Comparison of ENCODE assay signal across 24 mouse cellular contexts in the genomic region with DNA sequence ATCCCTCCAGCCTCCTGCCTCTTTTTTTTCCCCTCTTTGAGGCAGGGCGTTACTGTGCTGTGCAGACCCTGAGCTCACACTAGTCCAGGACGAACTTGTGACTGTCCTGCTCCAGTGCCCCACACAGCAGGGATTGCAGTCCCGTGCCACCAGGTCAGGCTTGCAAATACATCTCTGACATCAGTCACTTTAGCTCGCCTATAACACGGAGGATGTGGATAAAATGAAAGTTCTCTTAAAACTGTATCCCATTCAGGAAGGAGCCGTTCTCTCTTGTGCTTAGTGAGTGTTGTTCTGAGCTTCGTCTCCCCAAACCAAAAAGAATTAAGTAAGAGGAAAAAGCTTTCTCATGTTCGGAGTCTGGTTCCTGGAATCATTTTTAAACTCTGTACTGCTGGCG. TPM values are rescaled to one million over a fixed set of nuclear protein-coding genes. Genes with fewer than 3 reads are reported as not detected.
A peak's percentile ranks its signal among the peaks of the same experiment; 100 is the strongest.
DNase-seq lines count a peak whose midpoint lies in the region; ATAC-seq and TF ChIP-seq lines count a peak whose summit lies in the region.
"Had no signal": no experiment of that assay in that cellular context is flagged by ENCODE, and none has a peak within 500 bp of the region (broad histone marks: within the 10 kb centered on the region; RNA-seq: fewer than 3 reads in every experiment).

No protein-coding gene starts in this region.

- no peaks in the 10 kb centered on the region for H3K9me3 ChIP-seq in midbrain, embryonic 11.5 days (ENCODE audit: control insufficient read depth, low read length)
- H3K9me3 ChIP-seq in midbrain, embryonic 13.5 days, result no peaks in the 10 kb centered on the region
- no peaks in the 10 kb centered on the region for H3K9me3 ChIP-seq in embryonic facial prominence, embryonic 15.5 days (replicated peaks)
- H3K9me3 ChIP-seq: forebrain, embryonic 13.5 days; heart, embryonic 10.5 days; hindbrain, embryonic 10.5 days had no signal

- TF ChIP-seq POLR2A in kidney, adult 2 months (IDR thresholded peaks at IDR 0.05; ENCODE audit: low read depth, low read length), result no peak

- H3K4me3 ChIP-seq in kidney, adult 2 months (ENCODE audit: insufficient read depth, low read depth, low read length), result no peak overlapping the region
- H3K4me3 ChIP-seq in midbrain, embryonic 11.5 days (ENCODE audit: low read depth, low read length), result no peak overlapping the region
- H3K4me3 ChIP-seq in midbrain, embryonic 13.5 days (replicated peaks), result no peak overlapping the region
- no peak overlapping the region for H3K4me3 ChIP-seq in embryonic facial prominence, embryonic 15.5 days (replicated peaks)
- H3K4me3 ChIP-seq: forebrain, embryonic 13.5 days; heart, embryonic 10.5 days; hindbrain, embryonic 10.5 days had no signal

- DNase-seq in kidney, adult 2 months, result no peak
- DNase-seq in kidney, adult 9 months, result no peak
- DNase-seq in midbrain, embryonic 11.5 days (ENCODE audit: low spot score, missing footprints), result peak; percentile 68
- DNase-seq in heart, postnatal 14 days, result no peak
- DNase-seq in cerebellum, adult 8-10 months, result no peak
- no peak for DNase-seq in left cerebral cortex, postnatal 10 days (ENCODE audit: extremely low spot score in 1 of 2, low spot score in 2 of 2)
- DNase-seq: cerebellum, adult 11-12 months; cerebellum, adult 9-11 months; cerebellum, postnatal 36 days; forebrain, postnatal 0 days; heart, adult 18-20 months had no signal

- H3K4me2 ChIP-seq in midbrain, embryonic 11.5 days, result no peak overlapping the region
- no peak overlapping the region for H3K4me2 ChIP-seq in midbrain, embryonic 13.5 days (replicated peaks)
- no peak overlapping the region for H3K4me2 ChIP-seq in embryonic facial prominence, embryonic 15.5 days (replicated peaks)
- H3K4me2 ChIP-seq: forebrain, embryonic 13.5 days; hindbrain, embryonic 14.5 days had no signal

- intact Hi-C loops in heart, postnatal 14 days (cut with DNase I), result no loop called here
- intact Hi-C loops in left cerebral cortex, postnatal 10 days (cut with DNase I), result no loop called here

- no peaks in the 10 kb centered on the region for H3K4me1 ChIP-seq in kidney, adult 2 months (ENCODE audit: control insufficient read depth, insufficient read depth, low read length)
- peaks cover 3% of the 10 kb centered on the region for H3K4me1 ChIP-seq in midbrain, embryonic 11.5 days (ENCODE audit: control insufficient read depth, insufficient read depth, low read length)
- peaks cover 5% of the 10 kb centered on the region for H3K4me1 ChIP-seq in midbrain, embryonic 13.5 days (replicated peaks)
- H3K4me1 ChIP-seq in embryonic facial prominence, embryonic 15.5 days, result peaks cover 11% of the 10 kb centered on the region
- H3K4me1 ChIP-seq: forebrain, embryonic 13.5 days had no signal

- H3K27ac ChIP-seq in kidney, adult 2 months (ENCODE audit: insufficient read depth, low read depth, low read length), result peak overlapping the region; percentile 27; the same call in 1 of the 2 replicates
- no peak overlapping the region for H3K27ac ChIP-seq in midbrain, embryonic 11.5 days (ENCODE audit: low read depth, low read length)
- no peak overlapping the region for H3K27ac ChIP-seq in midbrain, embryonic 13.5 days
- H3K27ac ChIP-seq in embryonic facial prominence, embryonic 15.5 days (replicated peaks), result peak overlapping the region; percentile 44
- H3K27ac ChIP-seq: forebrain, embryonic 13.5 days; heart, embryonic 10.5 days; hindbrain, embryonic 10.5 days; hindbrain, embryonic 14.5 days had no signal

- no peak overlapping the region for H3K9ac ChIP-seq in midbrain, embryonic 11.5 days (ENCODE audit: low read length)
- H3K9ac ChIP-seq in midbrain, embryonic 13.5 days (replicated peaks), result no peak overlapping the region
- no peak overlapping the region for H3K9ac ChIP-seq in embryonic facial prominence, embryonic 15.5 days
- H3K9ac ChIP-seq: forebrain, embryonic 13.5 days; forebrain, postnatal 0 days; hindbrain, embryonic 14.5 days had no signal

- no peak for TF ChIP-seq CTCF in kidney, adult 2 months (conservative IDR thresholded peaks at IDR 0.05; ENCODE audit: insufficient read depth, insufficient read length, low read depth, low read length)

- ATAC-seq in midbrain, embryonic 11.5 days (ENCODE audit: low FRiP score), result no peak
- no peak for ATAC-seq in midbrain, embryonic 13.5 days
- ATAC-seq in embryonic facial prominence, embryonic 15.5 days (ENCODE audit: insufficient number of reproducible peaks, low FRiP score, low TSS enrichment, low read depth), result no peak
- ATAC-seq: forebrain, embryonic 13.5 days; forebrain, postnatal 0 days had no signal

- no peaks in the 10 kb centered on the region for H3K27me3 ChIP-seq in kidney, adult 2 months (replicated peaks; ENCODE audit: control insufficient read depth, insufficient read depth, low read length)
- H3K27me3 ChIP-seq in midbrain, embryonic 11.5 days (ENCODE audit: control insufficient read depth, insufficient read depth, low read length), result no peaks in the 10 kb centered on the region; the same call in 1 of the 2 replicates
- H3K27me3 ChIP-seq in midbrain, embryonic 13.5 days, result no peaks in the 10 kb centered on the region
- no peaks in the 10 kb centered on the region for H3K27me3 ChIP-seq in embryonic facial prominence, embryonic 15.5 days
- H3K27me3 ChIP-seq: forebrain, embryonic 13.5 days had no signal

- no peaks in the 10 kb centered on the region for H3K36me3 ChIP-seq in kidney, adult 2 months (ENCODE audit: control insufficient read depth, insufficient read depth, low read length)
- no peaks in the 10 kb centered on the region for H3K36me3 ChIP-seq in midbrain, embryonic 11.5 days (ENCODE audit: control insufficient read depth, insufficient read depth, low read length)
- no peaks in the 10 kb centered on the region for H3K36me3 ChIP-seq in midbrain, embryonic 13.5 days
- H3K36me3 ChIP-seq in embryonic facial prominence, embryonic 15.5 days, result no peaks in the 10 kb centered on the region
- H3K36me3 ChIP-seq: heart, embryonic 10.5 days; hindbrain, embryonic 10.5 days had no signal

- 64% methylated on average over 9 of the region's 9 CpGs for WGBS in kidney, adult 2 months
- 77% methylated on average over 9 of the region's 9 CpGs for WGBS in midbrain, embryonic 11.5 days
- 70% methylated on average over 9 of the region's 9 CpGs for WGBS in midbrain, embryonic 13.5 days
- 61% methylated on average over 9 of the region's 9 CpGs for WGBS in embryonic facial prominence, embryonic 15.5 days

RNA-seq across cellular contexts. Expression of a gene that starts 8.1 kb away (rescaled TPM):
- 8.6 and 9.6 TPM in 2 replicates for polyA plus RNA-seq in kidney, adult 2 months (2012; rRNA removed)
- polyA plus RNA-seq in midbrain, embryonic 11.5 days (2014; fragmentation: Nextera tagmentation; extraction: Ambion mirVana), result 1.0 and 1.4 TPM in 2 replicates
- 0.11 and 0.15 TPM in 2 replicates for polyA plus RNA-seq in midbrain, embryonic 13.5 days (2015; fragmentation: Nextera tagmentation; extraction: Ambion mirVana)
- 0.19 and 0.21 TPM in 2 replicates for polyA plus RNA-seq in embryonic facial prominence, embryonic 15.5 days (2015; fragmentation: Nextera tagmentation; extraction: Ambion mirVana)
- total RNA-seq in heart, postnatal 14 days (2021), result 1 to 10 TPM; 2.3 to 2.8 TPM
- total RNA-seq in left cerebral cortex, postnatal 10 days (2021), result 1 to 10 TPM; 1.0 to 1.1 TPM
- total RNA-seq: MEL had no signal
- polyA plus RNA-seq: forebrain, embryonic 13.5 days had no signal

RNA-seq across cellular contexts. Expression of a gene that starts 29.1 kb away (rescaled TPM):
- polyA plus RNA-seq in kidney, adult 2 months (2012; rRNA removed), result not detected in 2 replicates
- not detected in 2 replicates for polyA plus RNA-seq in midbrain, embryonic 11.5 days (2014; fragmentation: Nextera tagmentation; extraction: Ambion mirVana)
- polyA plus RNA-seq in midbrain, embryonic 13.5 days (2015; fragmentation: Nextera tagmentation; extraction: Ambion mirVana), result not detected in 2 replicates
- polyA plus RNA-seq in embryonic facial prominence, embryonic 15.5 days (2015; fragmentation: Nextera tagmentation; extraction: Ambion mirVana), result not detected in 2 replicates
- total RNA-seq in heart, postnatal 14 days (2021), result not detected
- total RNA-seq in left cerebral cortex, postnatal 10 days (2021), result not detected
- total RNA-seq: forebrain, postnatal 0 days; gastrocnemius, adult 8-10 months; gastrocnemius, postnatal 4 days; heart, adult 18-20 months; heart, postnatal 25 days; MEL had no signal
- polyA plus RNA-seq: brain, embryonic 14.5 days; C2C12; forebrain, embryonic 13.5 days; forebrain, postnatal 0 days; heart, embryonic 10.5 days; heart, embryonic 14.5 days; hindbrain, embryonic 10.5 days; hindbrain, embryonic 14.5 days had no signal

RNA-seq across cellular contexts. Expression of a gene that starts 39.3 kb away (rescaled TPM):
- polyA plus RNA-seq in kidney, adult 2 months (2012; rRNA removed), result 0.23 TPM in 1 of 2 replicates, not detected in the other
- not detected in 2 replicates for polyA plus RNA-seq in midbrain, embryonic 11.5 days (2014; fragmentation: Nextera tagmentation; extraction: Ambion mirVana)
- polyA plus RNA-seq in midbrain, embryonic 13.5 days (2015; fragmentation: Nextera tagmentation; extraction: Ambion mirVana), result not detected in 2 replicates
- not detected in 2 replicates for polyA plus RNA-seq in embryonic facial prominence, embryonic 15.5 days (2015; fragmentation: Nextera tagmentation; extraction: Ambion mirVana)
- total RNA-seq in heart, postnatal 14 days (2021), result not detected
- total RNA-seq in left cerebral cortex, postnatal 10 days (2021), result under 1 TPM in 1 of 2 experiments, not detected in 1; 0.32 TPM
- total RNA-seq: forebrain, postnatal 0 days; gastrocnemius, adult 8-10 months; heart, adult 18-20 months; heart, postnatal 25 days; MEL had no signal
- polyA plus RNA-seq: brain, embryonic 14.5 days; C2C12; forebrain, embryonic 13.5 days; forebrain, postnatal 0 days; heart, embryonic 10.5 days; heart, embryonic 14.5 days; hindbrain, embryonic 10.5 days; hindbrain, embryonic 14.5 days had no signal

RNA-seq across cellular contexts. Expression of a gene that starts 41.9 kb away (rescaled TPM):
- polyA plus RNA-seq in kidney, adult 2 months (2012; rRNA removed), result 33.4 and 34.1 TPM in 2 replicates
- polyA plus RNA-seq in midbrain, embryonic 11.5 days (2014; fragmentation: Nextera tagmentation; extraction: Ambion mirVana), result 4.2 and 5.0 TPM in 2 replicates
- polyA plus RNA-seq in midbrain, embryonic 13.5 days (2015; fragmentation: Nextera tagmentation; extraction: Ambion mirVana), result 5.3 and 5.5 TPM in 2 replicates
- 17.5 and 19.6 TPM in 2 replicates for polyA plus RNA-seq in embryonic facial prominence, embryonic 15.5 days (2015; fragmentation: Nextera tagmentation; extraction: Ambion mirVana)
- total RNA-seq in heart, postnatal 14 days (2021), result 10 to 100 TPM; 28.5 to 31.5 TPM
- 10 to 100 TPM; 13.1 TPM for total RNA-seq in left cerebral cortex, postnatal 10 days (2021)

Comparison
In these comparisons a context has a peak if more than half of its experiments do, and no peak if none do; other contexts are left out.
1. H3K27ac ChIP-seq: peak in kidney, adult 2 months (single experiment) and embryonic facial prominence, embryonic 15.5 days (single experiment); none in midbrain, embryonic 11.5 days (single experiment) and midbrain, embryonic 13.5 days (single experiment).